ENCODE assay signal across 19 mouse cellular contexts in genomic region chr4:62273916-62274315, GRCm38 (mm10).
"Had no signal": no experiment of that assay in that cellular context is flagged by ENCODE, and none has a peak within 500 bp of the region (broad histone marks: within the 10 kb centered on the region; RNA-seq: fewer than 3 reads in every experiment).

No protein-coding gene starts in this region.

- DNase-seq: liver, embryonic 13.5 days; liver, postnatal 0 days; lung, adult 2 months; lung, postnatal 14 days; lung, postnatal 36 days; right cerebral cortex, postnatal 14 days; thymus, adult 2 months; thymus, postnatal 25 days; thymus, postnatal 4 days had no signal

- H3K36me3 ChIP-seq: liver, embryonic 13.5 days; liver, embryonic 15.5 days; lung, embryonic 15.5 days; midbrain, embryonic 12.5 days; midbrain, embryonic 15.5 days; neural tube, embryonic 12.5 days; stomach, embryonic 15.5 days had no signal

- H3K9me3 ChIP-seq: liver, embryonic 13.5 days; liver, embryonic 15.5 days; lung, embryonic 15.5 days; megakaryocyte, embryonic 14.5 days; midbrain, embryonic 12.5 days; midbrain, embryonic 15.5 days; neural tube, embryonic 12.5 days; stomach, embryonic 15.5 days had no signal

- H3K27me3 ChIP-seq: liver, embryonic 13.5 days; liver, embryonic 15.5 days; lung, embryonic 15.5 days; midbrain, embryonic 12.5 days; midbrain, embryonic 15.5 days; neural tube, embryonic 12.5 days; stomach, embryonic 15.5 days had no signal

- H3K9ac ChIP-seq: liver, embryonic 13.5 days; liver, embryonic 15.5 days; liver, postnatal 0 days; lung, embryonic 15.5 days; midbrain, embryonic 12.5 days; midbrain, embryonic 15.5 days; neural tube, embryonic 12.5 days; stomach, embryonic 15.5 days had no signal

- H3K4me3 ChIP-seq: liver, embryonic 13.5 days; liver, embryonic 15.5 days; lung, embryonic 15.5 days; megakaryocyte, embryonic 14.5 days; midbrain, embryonic 12.5 days; midbrain, embryonic 15.5 days; neural tube, embryonic 12.5 days; stomach, embryonic 15.5 days had no signal

- H3K27ac ChIP-seq: liver, embryonic 13.5 days; liver, embryonic 15.5 days; lung, embryonic 15.5 days; macrophage; midbrain, embryonic 15.5 days; neural tube, embryonic 12.5 days; stomach, embryonic 15.5 days; stomach, postnatal 0 days had no signal

- H3K4me2 ChIP-seq: liver, embryonic 13.5 days; liver, embryonic 15.5 days; lung, embryonic 15.5 days; midbrain, embryonic 12.5 days; midbrain, embryonic 15.5 days; neural tube, embryonic 12.5 days; stomach, embryonic 15.5 days had no signal

- H3K4me1 ChIP-seq: lung, embryonic 15.5 days; stomach, embryonic 15.5 days had no signal

- ATAC-seq: liver, postnatal 0 days; lung, postnatal 0 days; midbrain, embryonic 15.5 days had no signal
